Comparison of ENCODE assay signal across 25 mouse cellular contexts in the genomic region with DNA sequence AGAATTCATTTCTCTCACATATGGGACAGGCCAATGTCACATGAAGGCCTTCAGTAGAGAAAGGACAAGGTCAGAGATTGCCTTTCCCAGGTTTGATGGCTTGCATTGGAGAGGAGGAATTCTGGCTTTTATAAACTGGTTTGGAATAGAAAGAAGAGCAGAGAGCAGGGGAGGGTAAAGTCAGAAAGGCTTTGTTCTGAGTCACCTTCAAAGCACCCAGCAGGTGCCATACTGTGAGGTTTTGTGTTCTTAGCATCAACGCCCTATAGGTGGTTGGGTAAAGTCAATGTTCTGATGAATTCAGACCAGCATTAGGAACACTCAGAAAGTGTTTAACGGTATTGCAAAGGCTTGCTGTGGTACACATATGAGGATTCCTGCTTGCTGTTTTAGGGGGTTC.
"Had no signal": no experiment of that assay in that cellular context is flagged by ENCODE, and none has a peak within 500 bp of the region (broad histone marks: within the 10 kb centered on the region; RNA-seq: fewer than 3 reads in every experiment).

No protein-coding gene starts in this region.

- H3K4me2 ChIP-seq: embryonic facial prominence, embryonic 12.5 days; embryonic facial prominence, embryonic 13.5 days; embryonic facial prominence, embryonic 15.5 days; forebrain, embryonic 12.5 days; forebrain, embryonic 13.5 days; forebrain, embryonic 15.5 days had no signal

- DNase-seq: cerebellum, adult 9-11 months; cerebellum, postnatal 10 days; cerebellum, postnatal 14 days; cerebellum, postnatal 25 days; cerebellum, postnatal 36 days; embryo, embryonic 11 days; forebrain, postnatal 0 days; gastrocnemius, adult 2 months; gastrocnemius, postnatal 10 days; gastrocnemius, postnatal 14 days; gastrocnemius, postnatal 25 days; gastrocnemius, postnatal 36 days; heart, adult 18-20 months; heart, adult 2 months had no signal

- H3K4me3 ChIP-seq: embryonic facial prominence, embryonic 10.5 days; embryonic facial prominence, embryonic 12.5 days; embryonic facial prominence, embryonic 13.5 days; embryonic facial prominence, embryonic 15.5 days; erythroblast, embryonic 14.5 days; forebrain, embryonic 10.5 days; forebrain, embryonic 12.5 days; forebrain, embryonic 13.5 days; forebrain, embryonic 15.5 days; gastrocnemius, adult 2 months; heart, adult 2 months had no signal

- H3K36me3 ChIP-seq: embryonic facial prominence, embryonic 10.5 days; embryonic facial prominence, embryonic 12.5 days; embryonic facial prominence, embryonic 13.5 days; embryonic facial prominence, embryonic 15.5 days; forebrain, embryonic 10.5 days; forebrain, embryonic 12.5 days; forebrain, embryonic 15.5 days had no signal

- H3K9me3 ChIP-seq: embryonic facial prominence, embryonic 10.5 days; embryonic facial prominence, embryonic 12.5 days; embryonic facial prominence, embryonic 13.5 days; embryonic facial prominence, embryonic 15.5 days; forebrain, embryonic 10.5 days; forebrain, embryonic 12.5 days; forebrain, embryonic 13.5 days; forebrain, embryonic 15.5 days had no signal

- H3K4me1 ChIP-seq: embryonic facial prominence, embryonic 10.5 days; forebrain, embryonic 10.5 days; forebrain, embryonic 12.5 days had no signal

- ATAC-seq: forebrain, embryonic 13.5 days; forebrain, embryonic 14.5 days; forebrain, embryonic 15.5 days; forebrain, embryonic 16.5 days; forebrain, postnatal 0 days had no signal

- H3K9ac ChIP-seq: embryonic facial prominence, embryonic 12.5 days; embryonic facial prominence, embryonic 13.5 days; embryonic facial prominence, embryonic 15.5 days; forebrain, embryonic 12.5 days; forebrain, embryonic 13.5 days; forebrain, embryonic 15.5 days; forebrain, postnatal 0 days had no signal

- H3K27me3 ChIP-seq: embryonic facial prominence, embryonic 12.5 days; embryonic facial prominence, embryonic 15.5 days; forebrain, embryonic 12.5 days; forebrain, embryonic 13.5 days; forebrain, embryonic 15.5 days had no signal

- H3K27ac ChIP-seq: embryonic facial prominence, embryonic 10.5 days; embryonic facial prominence, embryonic 12.5 days; embryonic facial prominence, embryonic 13.5 days; embryonic facial prominence, embryonic 15.5 days; forebrain, embryonic 10.5 days; forebrain, embryonic 12.5 days; forebrain, embryonic 13.5 days; forebrain, embryonic 15.5 days; gastrocnemius, adult 2 months; heart, adult 2 months had no signal
